Mouse (Mus musculus) MEL (cell line): ENCODE results near the gene Taf6. TPM values are rescaled to one million over a fixed set of nuclear protein-coding genes. Genes with fewer than 3 reads are reported as not detected.
A peak's percentile ranks its signal among the peaks of the same experiment; 100 is the strongest.

Experiments used
- DNase-seq: peaks from one replicate; pipeline ENCODE4 v3.0.0; 2011; ENCODE audit warnings: low read depth, low spot score
- H3K27ac ChIP-seq: 2 replicates; pipeline ENCODE4 v1.5.1; 2012; ENCODE audit warnings: low read depth, mild to moderate bottlenecking, control low read depth, low read length, moderate library complexity; ENCODE audit not compliant: control insufficient read depth
- H3K27me3 ChIP-seq, 2 experiments: fragments of 150-350 bp in 1 of 2; sonication (generic) in 1 of 2; 2 replicates each; pipeline ENCODE4 v1.6.1; 2012; ENCODE audit warnings: low read length in 2 of 2, mild to moderate bottlenecking in 2 of 2, improper control_type of control experiment in 1 of 2, moderate library complexity in 1 of 2; ENCODE audit not compliant: insufficient read depth in 2 of 2, control insufficient read depth in 1 of 2
- H3K36me3 ChIP-seq, 2 experiments: 2 replicates each; pipeline ENCODE4 v1.6.1; 2012 to 2014; ENCODE audit warnings: low read length in 2 of 2, improper control_type of control experiment in 1 of 2, inconsistent platforms in 1 of 2, mild to moderate bottlenecking in 1 of 2; ENCODE audit not compliant: insufficient read depth in 2 of 2, control insufficient read depth in 1 of 2
- H3K4me1 ChIP-seq, 2 experiments: fragments of 150-350 bp in 1 of 2; sonication (generic) in 1 of 2; 2 replicates each; pipeline ENCODE4 v1.6.1; 2012; ENCODE audit warnings: low read length in 2 of 2, improper control_type of control experiment in 1 of 2, mild to moderate bottlenecking in 1 of 2; ENCODE audit not compliant: insufficient read depth in 2 of 2, control insufficient read depth in 1 of 2
- H3K4me3 ChIP-seq, 2 experiments: fragments of 150-350 bp in 1 of 2; sonication (generic) in 1 of 2; 2 replicates each; pipeline ENCODE4 v1.5.1; 2012; ENCODE audit warnings: low read depth in 2 of 2, low read length in 2 of 2, mild to moderate bottlenecking in 2 of 2, moderate library complexity in 2 of 2, control low read depth in 1 of 2, improper control_type of control experiment in 1 of 2; ENCODE audit not compliant: control insufficient read depth in 1 of 2, insufficient read depth in 1 of 2
- H3K79me2 ChIP-seq: 2 replicates; pipeline ENCODE4 v1.6.1; 2012; ENCODE audit warnings: mild to moderate bottlenecking, low read length, moderate library complexity; ENCODE audit not compliant: control insufficient read depth, poor library complexity, insufficient read depth
- H3K9ac ChIP-seq: 2 replicates; pipeline ENCODE4 v1.6.1; 2012; ENCODE audit warnings: low read depth, mild to moderate bottlenecking, control low read depth, low read length, moderate library complexity; ENCODE audit not compliant: control insufficient read depth, poor library complexity, severe bottlenecking
- H3K9me3 ChIP-seq: fragments of 150-350 bp; sonication (generic); replicated peaks from 2 replicates; pipeline ENCODE4 v1.6.1; 2012; ENCODE audit warnings: mild to moderate bottlenecking, low read length, improper control_type of control experiment, moderate library complexity; ENCODE audit not compliant: insufficient read depth
- BHLHE40 ChIP-seq: IDR thresholded peaks from 2 replicates; pipeline ENCODE4 v1.6.1; 2012; ENCODE audit warnings: low read depth, mild to moderate bottlenecking, inconsistent platforms, low read length, improper control_type of control experiment, borderline replicate concordance
- CHD1 ChIP-seq: IDR thresholded peaks from 2 replicates; pipeline ENCODE4 v1.6.1; 2012; ENCODE audit warnings: low read depth, mild to moderate bottlenecking, inconsistent platforms, low read length, improper control_type of control experiment
- CHD2 ChIP-seq: IDR thresholded peaks from 2 replicates; pipeline ENCODE4 v1.6.1; 2011; ENCODE audit warnings: low read length, improper control_type of control experiment
- GABPA ChIP-seq: IDR thresholded peaks from 2 replicates; pipeline ENCODE4 v1.6.1; 2012; ENCODE audit warnings: low read depth, mild to moderate bottlenecking, inconsistent platforms, low read length, improper control_type of control experiment, moderate library complexity
- HCFC1 ChIP-seq: IDR thresholded peaks from 2 replicates; pipeline ENCODE4 v1.6.1; 2012; ENCODE audit warnings: low read depth, mild to moderate bottlenecking, inconsistent platforms, low read length, improper control_type of control experiment, moderate library complexity
- MAFK ChIP-seq: IDR thresholded peaks from 2 replicates; pipeline ENCODE4 v1.6.1; 2011; ENCODE audit warnings: low read depth, mild to moderate bottlenecking, low read length, improper control_type of control experiment, borderline replicate concordance
- MAX ChIP-seq: IDR thresholded peaks from 2 replicates; pipeline ENCODE4 v1.6.1; 2011; ENCODE audit warnings: low read length, improper control_type of control experiment
- MYC ChIP-seq: IDR thresholded peaks from 2 replicates; pipeline ENCODE4 v1.6.1; 2011; ENCODE audit warnings: low read depth, mild to moderate bottlenecking, low read length, improper control_type of control experiment, moderate library complexity
- POLR2AphosphoS2 ChIP-seq: IDR thresholded peaks from 2 replicates; pipeline ENCODE4 v1.6.1; 2011; ENCODE audit warnings: low read length, improper control_type of control experiment
- POLR2AphosphoS5 ChIP-seq: IDR thresholded peaks from 2 replicates; pipeline ENCODE4 v1.6.1; 2012; ENCODE audit warnings: low read depth, borderline replicate concordance, mild to moderate bottlenecking, inconsistent platforms, low read length, moderate library complexity, mixed read lengths
- RCOR1 ChIP-seq: IDR thresholded peaks from 2 replicates; pipeline ENCODE4 v1.6.1; 2012; ENCODE audit warnings: low read depth, mild to moderate bottlenecking, inconsistent platforms, low read length, improper control_type of control experiment
- SIN3A ChIP-seq: IDR thresholded peaks from 2 replicates; pipeline ENCODE4 v1.6.1; 2012; ENCODE audit warnings: low read length, improper control_type of control experiment, inconsistent platforms
- SMC3 ChIP-seq: IDR thresholded peaks from 2 replicates; pipeline ENCODE4 v1.6.1; 2011; ENCODE audit warnings: low read depth, low read length, improper control_type of control experiment
- TBP ChIP-seq: IDR thresholded peaks from 2 replicates; pipeline ENCODE4 v1.8.0; 2011; ENCODE audit warnings: low read depth, low read length, improper control_type of control experiment
- USF1 ChIP-seq: IDR thresholded peaks from 2 replicates; pipeline ENCODE4 v1.6.1; 2014; ENCODE audit warnings: low read depth, mild to moderate bottlenecking, inconsistent platforms, low read length, improper control_type of control experiment, moderate library complexity
- USF2 ChIP-seq, 2 experiments: IDR thresholded peaks; 2 replicates each; pipeline ENCODE4 v1.6.1; 2011 to 2012; ENCODE audit warnings: improper control_type of control experiment in 2 of 2, low read length in 2 of 2, borderline replicate concordance in 1 of 2, inconsistent platforms in 1 of 2, low read depth in 1 of 2, mild to moderate bottlenecking in 1 of 2; ENCODE audit not compliant: insufficient read depth in 1 of 2
- ZKSCAN1 ChIP-seq: IDR thresholded peaks from 2 replicates; pipeline ENCODE4 v1.6.1; 2012; ENCODE audit warnings: low read depth, mild to moderate bottlenecking, inconsistent platforms, low read length, improper control_type of control experiment, moderate library complexity
- ZNF384 ChIP-seq: IDR thresholded peaks from 2 replicates; pipeline ENCODE4 v1.6.1; 2012; ENCODE audit warnings: low read depth, mild to moderate bottlenecking, inconsistent platforms, low read length, improper control_type of control experiment
- polyA plus RNA-seq, 2 experiments: library from polyadenylated mRNA; stranded (reverse) in 1 of 2; unstranded in 1 of 2; fragments of >175 nt in 1 of 2; fragments of >200 nt in 1 of 2; gene quantifications; 2 replicates each; pipeline versions ENCODE4 v1.2.1 to v1.2.4; 2012; ENCODE audit warnings: low replicate concordance in 2 of 2, low read depth in 1 of 2; ENCODE audit not compliant: insufficient read length in 2 of 2, insufficient read depth in 1 of 2, missing spikeins in 1 of 2
- total RNA-seq: library from RNA; depleted of rRNA; stranded (reverse); fragments of 300-350 nt; gene quantifications from 2 replicates; pipeline ENCODE4 v1.2.3, GENCODE M21; 2012

Taf6 gene
- total and polyA plus RNA-seq, 3 experiments: 52.6 to 94.7 TPM; not detected in 1

DNA sequence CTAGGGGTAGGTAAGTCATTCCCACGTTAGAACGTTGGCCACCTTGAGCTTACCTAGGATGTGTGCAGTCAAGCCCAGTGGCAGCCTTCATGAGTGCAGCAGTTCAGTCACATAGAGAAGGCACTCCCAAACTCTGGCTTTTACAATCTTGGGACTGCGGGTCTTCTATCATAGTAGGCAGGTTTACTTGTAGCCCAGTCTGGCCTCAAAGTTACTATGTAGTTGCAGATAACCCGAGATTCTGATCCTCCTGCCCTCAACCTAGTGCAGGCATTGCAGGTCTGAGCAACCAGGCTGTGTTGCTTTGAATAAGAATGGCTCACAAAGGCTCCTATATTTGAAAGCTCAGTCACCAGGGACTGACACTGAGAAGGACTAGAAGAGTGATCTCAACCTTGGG is 39.2 kb upstream of the Taf6 start:
- Histone ChIP-seq H3K9ac (no peak overlapping the region), H3K4me3 (no peak overlapping the region), H3K27me3 (no peaks in the 10 kb centered on the region), H3K36me3 (peaks cover 0 to 19% of the 10 kb centered on the region in 2 experiments; a peak in 2 of 4 replicates), H3K79me2 (no peaks in the 10 kb centered on the region), H3K4me1 (peaks cover 10 to 19% of the 10 kb centered on the region in 2 experiments), H3K9me3 (no peaks in the 10 kb centered on the region), H3K27ac (peak overlapping the region; percentile 14; the same call in 1 of the 2 replicates)
- no peak for TF ChIP-seq CHD1
- no peak for TF ChIP-seq MAX
- TF ChIP-seq MAFK: no peak
- TF ChIP-seq TBP: no peak
- peak; percentile 38 for DNase-seq

DNA sequence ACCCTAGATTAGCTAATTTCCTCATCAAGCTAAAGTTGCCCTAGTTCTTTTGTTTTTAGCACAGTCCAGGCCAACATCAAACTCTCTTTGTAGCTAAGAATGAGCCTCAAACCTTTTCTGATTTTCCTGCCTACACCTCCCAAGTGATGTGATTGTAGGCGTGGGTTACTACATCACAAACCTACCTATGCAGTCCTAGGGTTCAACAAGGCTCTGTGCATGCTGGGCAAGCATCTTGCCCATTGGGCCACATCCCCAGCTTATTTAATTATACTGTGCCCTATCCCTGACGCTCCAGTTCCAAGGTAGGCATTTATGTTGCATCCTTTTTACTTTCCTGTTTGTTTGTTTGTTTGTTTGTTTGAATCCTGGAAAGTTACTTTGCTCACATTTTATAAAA is 38.4 kb upstream of the Taf6 start, which contains the start of gene Nxpe5:
Nxpe5 (plus strand) TSS at position 199 of the 400 bp plus-strand sequence.
- Histone ChIP-seq H3K27me3 (no peaks in the 10 kb centered on the region), H3K9me3 (no peaks in the 10 kb centered on the region), H3K4me1 (peaks cover 10 to 19% of the 10 kb centered on the region in 2 experiments), H3K36me3 (peaks cover 0 to 19% of the 10 kb centered on the region in 2 experiments; a peak in 2 of 4 replicates), H3K27ac (peak within 1 kb of the TSS; percentile 14; the same call in 1 of the 2 replicates), H3K4me3 (no peak within 1 kb of the TSS), H3K79me2 (no peaks in the 10 kb centered on the region), H3K9ac (no peak within 1 kb of the TSS)
- DNase-seq: no peak
- TF ChIP-seq MYC: no peak
- TF ChIP-seq GABPA: no peak
- TF ChIP-seq ZKSCAN1: no peak
- TF ChIP-seq POLR2AphosphoS5: no peak
- no peak for TF ChIP-seq SIN3A
- no peak for TF ChIP-seq CHD2
- TF ChIP-seq SMC3: no peak
- TF ChIP-seq HCFC1: no peak
- no peak for TF ChIP-seq BHLHE40
- TF ChIP-seq USF2 (IDR thresholded peaks at IDR 0.05; ENCODE audit: borderline replicate concordance in 1 of 2, insufficient read depth in 1 of 2, low read depth in 1 of 2, low read length in 2 of 2): no peak
- no peak for TF ChIP-seq MAFK
- TF ChIP-seq POLR2AphosphoS2: no peak
- no peak for TF ChIP-seq ZNF384
- no peak for TF ChIP-seq RCOR1
- TF ChIP-seq USF1: no peak
- TF ChIP-seq, all 39 proteins: peak for 0
